Mouse (Mus musculus) lung, embryonic 16.5 days (tissue): Measurements from ENCODE around the gene Tada1. TPM values are rescaled to one million over a fixed set of nuclear protein-coding genes. Genes with fewer than 3 reads are reported as not detected.

Source experiments
- ATAC-seq: fragments of 200-750 bp; cut with Nextera tagmentation; 2 replicates; pipeline ENCODE4 v1.8.0; 2017; ENCODE audit warnings: low read depth, mild to moderate bottlenecking, moderate library complexity
- H3K27ac ChIP-seq: fragments of 300-500 bp; sonication (generic); 2 replicates; pipeline ENCODE4 v1.5.1; 2014; ENCODE audit warnings: mild to moderate bottlenecking, control low read depth, low read length
- H3K27me3 ChIP-seq: fragments of 300-500 bp; sonication (generic); 2 replicates; pipeline ENCODE4 v1.6.1; 2014; ENCODE audit warnings: low read depth, low read length, mixed read lengths; ENCODE audit not compliant: control insufficient read depth, insufficient read depth
- H3K36me3 ChIP-seq: fragments of 300-500 bp; sonication (generic); 2 replicates; pipeline ENCODE4 v1.6.1; 2014; ENCODE audit warnings: low read length; ENCODE audit not compliant: control insufficient read depth, insufficient read depth
- H3K4me1 ChIP-seq: fragments of 300-500 bp; sonication (generic); replicated peaks from 2 replicates; pipeline ENCODE4 v1.6.1; 2014; ENCODE audit warnings: low read length, mixed read lengths; ENCODE audit not compliant: control insufficient read depth, insufficient read depth
- H3K4me2 ChIP-seq: fragments of 300-500 bp; sonication (generic); 2 replicates; pipeline ENCODE4 v1.6.1; 2014; ENCODE audit warnings: low read depth, low read length, control low read depth
- H3K4me3 ChIP-seq: fragments of 300-500 bp; sonication (generic); 2 replicates; pipeline ENCODE4 v1.5.1; 2014; ENCODE audit warnings: mild to moderate bottlenecking, low read length, control low read depth
- H3K9ac ChIP-seq: fragments of 300-500 bp; sonication (generic); 2 replicates; pipeline ENCODE4 v1.6.1; 2014; ENCODE audit warnings: low read length, control low read depth
- H3K9me3 ChIP-seq: fragments of 300-500 bp; sonication (generic); 2 replicates; pipeline ENCODE4 v1.6.1; 2016; ENCODE audit warnings: low read length; ENCODE audit not compliant: control insufficient read depth
- WGBS: fragments of 180-500 bp; shearing (Covaris S2); extraction: QIAGEN DNeasy Blood & Tissue Kit; methylation state at CpG from one replicate; pipeline ENCODE4 v1.1.7; 2014; 5-methylcytosine and 5-hydroxymethylcytosine counted together
- polyA plus RNA-seq: library from polyadenylated mRNA; unstranded; fragments of >200 nt; fragmentation: Nextera tagmentation; extraction: Ambion mirVana; gene quantifications from 2 replicates; pipeline ENCODE4 v1.2.1, GENCODE M21; 2015

Gene Tada1
- polyA plus RNA-seq, 1 experiment from 2014 or later = 57.1 TPM

- H3K4me2 ChIP-seq = no peak overlapping the region
- no peaks in the 10 kb centered on the region for H3K9me3 ChIP-seq
- H3K36me3 ChIP-seq = no peaks in the 10 kb centered on the region
- no peak overlapping the region for H3K4me3 ChIP-seq
- no peak overlapping the region for H3K9ac ChIP-seq
- no peaks in the 10 kb centered on the region for H3K4me1 ChIP-seq
- WGBS = 55% methylated on average over 3 of the region's 3 CpGs
- no peaks in the 10 kb centered on the region for H3K27me3 ChIP-seq
- H3K27ac ChIP-seq = no peak overlapping the region
- ATAC-seq = no peak
Observed at GRCm38 (mm10) chr1:166429053-166429452, 50.2 kb downstream of the Tada1 start.

- no peak overlapping the region for H3K27ac ChIP-seq
- peak overlapping the region; percentile 39; the same call in 1 of the 2 replicates for H3K9ac ChIP-seq
- no peaks in the 10 kb centered on the region for H3K4me1 ChIP-seq
- ATAC-seq = peak; percentile 52; the same call in 1 of the 2 replicates
- no peaks in the 10 kb centered on the region for H3K9me3 ChIP-seq
- WGBS = 40% methylated on average over 10 of the region's 10 CpGs
- H3K27me3 ChIP-seq = no peaks in the 10 kb centered on the region
- H3K36me3 ChIP-seq = no peaks in the 10 kb centered on the region
- 0 out of 2 replicates have a peak overlapping the region, but pooled peaks have one; percentile 12 for H3K4me3 ChIP-seq
- peak overlapping the region; percentile 40 for H3K4me2 ChIP-seq
Observed at GRCm38 (mm10) chr1:166429809-166430431, 51.0 kb downstream of the Tada1 start.

- H3K9ac ChIP-seq = no peak overlapping the region
- H3K4me1 ChIP-seq = no peaks in the 10 kb centered on the region
- WGBS = 61% methylated on average over 6 of the region's 6 CpGs
- H3K27ac ChIP-seq = no peak overlapping the region
- no peaks in the 10 kb centered on the region for H3K36me3 ChIP-seq
- H3K9me3 ChIP-seq = no peaks in the 10 kb centered on the region
- no peaks in the 10 kb centered on the region for H3K27me3 ChIP-seq
- no peak for ATAC-seq
- no peak overlapping the region for H3K4me3 ChIP-seq
- H3K4me2 ChIP-seq = no peak overlapping the region
Observed at GRCm38 (mm10) chr1:166439426-166439825, 60.5 kb downstream of the Tada1 start.

GRCm38 (mm10) chr1:166441992-166442391, 63.1 kb downstream of the Tada1 start:
- Histone ChIP-seq H3K36me3 (no peaks in the 10 kb centered on the region), H3K27me3 (no peaks in the 10 kb centered on the region), H3K4me1 (no peaks in the 10 kb centered on the region), H3K27ac (no peak overlapping the region), H3K4me3 (no peak overlapping the region), H3K9ac (no peak overlapping the region), H3K4me2 (no peak overlapping the region), H3K9me3 (no peaks in the 10 kb centered on the region)
- ATAC-seq = no peak
- WGBS = 86% methylated on average over 3 of the region's 3 CpGs

Other genes with a start within 250 kb of the Tada1 start
- 0.18 and 0.25 TPM in 2 replicates for gene Gpa33, start 248.9 kb upstream of the Tada1 start, polyA plus RNA-seq
- not detected in 2 replicates for gene Mael, start 140.3 kb upstream of the Tada1 start, polyA plus RNA-seq
- gene Ildr2, start 125.0 kb upstream of the Tada1 start, polyA plus RNA-seq = 0.98 and 1.1 TPM in 2 replicates
- 9.8 and 10.4 TPM in 2 replicates for gene Pogk, start 30.8 kb downstream of the Tada1 start, polyA plus RNA-seq
- not detected in 2 replicates for gene Gm4846, start 118.5 kb downstream of the Tada1 start, polyA plus RNA-seq